Mouse (Mus musculus): ENCODE measurements around the gene Arhgdib.

The Arhgdib gene

GRCm38 (mm10) chr6:136920320-136921257 is 21.1 kb downstream of the Arhgdib start:
- peak; percentile 33 for DNase-seq (ENCODE audit: low read depth, low spot score)

- no peak for DNase-seq (ENCODE audit: low read depth, low spot score)
These were observed 23.8 kb downstream of the Arhgdib start for GRCm38 (mm10) chr6:136917885-136918284.

- DNase-seq (ENCODE audit: low read depth, low spot score) = no peak
These were observed 25.8 kb downstream of the Arhgdib start for GRCm38 (mm10) chr6:136915721-136916395.

DNA sequence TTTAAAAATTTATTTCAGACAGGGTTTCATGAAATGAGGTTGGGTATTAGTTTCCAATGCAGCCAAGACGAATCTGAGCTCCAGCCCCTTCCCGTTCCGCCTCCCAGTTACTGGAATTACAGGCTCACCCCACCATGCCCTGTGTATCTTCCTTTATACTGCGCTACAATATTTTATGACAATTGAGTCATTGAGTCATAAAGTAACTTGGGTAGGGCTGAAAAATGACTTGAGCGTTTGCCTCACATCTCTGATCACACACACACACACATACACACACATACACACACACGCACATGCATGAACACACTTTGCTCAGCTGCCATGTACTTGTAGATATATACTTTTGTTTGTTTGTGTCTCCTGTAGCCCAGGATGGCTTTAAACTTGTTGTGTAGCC is 27.5 kb downstream of the Arhgdib start:
- DNase-seq (ENCODE audit: low read depth, low spot score) = no peak

DNA sequence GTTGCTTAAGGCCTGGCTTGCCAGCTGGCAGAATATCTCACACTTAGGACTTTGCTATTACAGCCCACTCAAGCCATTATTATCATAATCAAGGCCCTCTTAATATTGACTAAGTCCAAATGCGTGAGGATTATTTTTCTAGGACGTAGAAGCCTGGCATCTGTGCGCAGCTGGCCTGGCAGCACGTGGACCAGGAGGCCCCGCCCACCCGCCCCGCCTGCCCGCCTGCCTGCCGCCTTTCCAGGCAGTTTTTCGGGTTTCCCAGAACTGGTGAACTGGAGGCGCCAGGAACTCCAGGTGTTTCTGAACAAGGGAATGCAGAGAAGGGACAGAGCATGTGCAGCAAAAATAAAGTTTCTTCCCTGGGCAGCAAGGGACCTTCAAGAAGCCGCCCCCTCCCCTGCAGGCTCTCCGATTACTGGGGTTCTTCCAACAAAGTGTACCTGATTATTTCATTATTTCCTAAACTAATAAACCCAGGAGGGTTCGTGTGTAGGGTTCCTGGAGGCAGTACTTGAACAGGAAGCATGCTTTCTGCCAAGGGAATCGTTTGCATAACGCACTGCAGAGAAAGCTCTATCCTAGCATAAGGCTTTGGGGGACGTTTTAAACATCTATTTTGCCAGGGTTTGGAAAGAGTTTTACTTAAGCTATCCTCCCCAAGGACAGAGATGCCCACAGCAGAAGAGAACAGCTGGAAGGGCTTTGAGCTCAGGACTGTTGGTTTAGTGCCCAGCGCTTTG is 28.1 kb downstream of the Arhgdib start:
- no peak for DNase-seq (ENCODE audit: low read depth, low spot score)

- no peak for DNase-seq (ENCODE audit: low read depth, low spot score)
These were observed 28.9 kb downstream of the Arhgdib start for GRCm38 (mm10) chr6:136912751-136913265.

DNA sequence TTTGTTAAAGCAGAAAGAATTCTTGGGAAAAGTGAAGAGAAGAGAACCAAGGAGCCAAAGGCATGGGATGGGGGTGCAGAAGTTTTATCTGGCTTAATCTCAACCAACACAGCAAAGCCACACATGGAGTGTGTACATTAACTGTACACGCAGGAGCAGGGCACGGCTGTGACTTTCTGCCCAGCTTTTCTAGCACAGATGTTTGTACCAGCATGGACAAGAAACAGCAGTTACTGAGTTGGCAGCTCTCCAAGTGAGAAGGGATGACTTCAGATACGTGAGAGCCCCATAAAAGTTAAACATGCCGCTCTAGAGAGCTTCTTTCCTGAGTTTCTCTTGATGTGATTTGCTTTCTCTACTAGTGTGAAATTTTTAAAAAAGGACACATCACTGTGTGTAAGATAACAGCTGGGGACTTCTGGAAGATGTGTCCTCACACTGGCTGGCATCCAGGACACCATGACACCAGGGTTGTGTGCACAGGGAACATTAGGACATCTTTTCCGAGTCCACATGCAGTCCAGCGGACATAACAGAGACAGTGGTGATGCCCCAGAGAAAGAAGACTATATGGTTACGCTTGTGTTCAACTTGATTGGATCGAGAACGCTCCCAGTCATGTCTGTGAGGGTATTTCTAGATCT is 31.3 kb downstream of the Arhgdib start:
- DNase-seq (ENCODE audit: low read depth, low spot score) = no peak

DNA sequence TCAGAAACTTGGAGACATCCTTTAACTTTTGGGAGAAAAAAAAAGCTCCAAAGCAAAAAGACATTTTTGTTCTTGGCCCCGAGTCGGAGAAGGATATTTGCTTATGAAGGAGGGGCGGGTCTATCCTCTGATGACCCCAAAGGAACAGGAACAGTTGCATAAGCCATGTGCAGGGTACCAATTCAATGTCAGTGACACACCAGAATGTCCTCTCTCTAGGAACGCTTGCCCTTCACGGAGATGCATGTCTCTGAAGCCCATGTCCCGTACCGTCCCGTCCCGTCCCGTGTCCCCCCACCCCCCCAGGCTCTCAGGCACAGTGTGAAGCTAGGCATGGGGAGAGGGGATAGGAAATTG is 34.8 kb downstream of the Arhgdib start:
- DNase-seq (ENCODE audit: low read depth, low spot score) = no peak

DNA sequence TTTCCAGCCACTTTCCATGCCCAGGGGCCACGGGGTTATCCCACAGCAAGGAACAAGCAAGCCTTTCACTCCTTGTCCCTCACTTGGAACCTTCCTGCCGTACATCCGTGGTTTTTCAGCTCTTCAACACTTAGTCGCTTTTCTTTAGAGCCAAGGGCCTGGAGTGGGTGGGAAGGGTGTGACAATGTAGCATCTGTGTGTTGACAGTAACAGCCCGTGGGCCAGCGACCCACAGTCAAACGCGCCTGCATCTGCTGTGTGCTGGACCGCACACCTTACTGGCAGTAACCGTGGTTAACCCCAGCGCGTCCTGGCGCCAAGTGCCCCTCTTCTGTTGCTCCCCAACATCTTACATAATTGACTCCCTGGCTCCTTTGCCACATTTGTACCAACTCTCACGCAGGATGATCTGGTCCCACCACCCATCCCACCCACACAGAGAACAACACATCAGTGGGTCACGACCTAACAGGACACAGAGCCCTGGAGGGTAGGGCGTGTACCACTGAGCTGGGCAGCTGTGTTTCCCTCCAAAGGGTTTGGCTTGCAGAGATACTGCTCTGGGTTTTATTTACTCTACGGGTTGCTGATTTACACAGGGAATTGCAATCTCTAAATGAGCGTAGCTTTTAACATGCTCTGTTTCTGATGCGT is 35.3 kb downstream of the Arhgdib start:
- DNase-seq (ENCODE audit: low read depth, low spot score) = no peak

DNA sequence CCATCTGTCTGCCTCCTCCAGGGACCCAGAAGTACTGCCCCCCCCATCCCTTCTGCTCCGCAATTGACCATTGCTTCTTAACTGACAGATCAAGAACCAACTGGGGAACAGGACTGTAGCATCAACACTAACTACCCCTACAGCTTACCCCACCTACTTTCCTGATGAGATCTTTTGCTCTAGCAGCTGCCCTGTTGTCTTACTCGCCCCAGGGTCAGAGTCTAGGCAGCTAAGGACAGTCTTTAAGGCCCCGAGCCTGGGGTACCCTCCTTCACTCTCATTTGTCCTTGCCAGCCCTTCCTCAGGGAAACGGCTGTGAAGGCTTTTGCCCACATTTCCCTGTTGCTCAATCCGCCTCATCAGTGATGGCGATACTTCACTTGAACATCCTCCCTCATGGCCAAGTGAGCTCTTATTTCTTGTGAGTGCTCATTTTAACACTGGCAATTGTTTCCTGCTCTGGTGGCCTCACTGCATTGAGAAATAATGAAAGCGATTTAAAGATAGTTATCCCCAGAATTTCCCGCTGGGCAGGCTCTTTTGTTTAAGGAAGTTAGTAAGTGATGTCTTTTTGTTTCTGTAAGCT is 37.7 kb downstream of the Arhgdib start:
- DNase-seq (ENCODE audit: low read depth, low spot score) = no peak

DNA sequence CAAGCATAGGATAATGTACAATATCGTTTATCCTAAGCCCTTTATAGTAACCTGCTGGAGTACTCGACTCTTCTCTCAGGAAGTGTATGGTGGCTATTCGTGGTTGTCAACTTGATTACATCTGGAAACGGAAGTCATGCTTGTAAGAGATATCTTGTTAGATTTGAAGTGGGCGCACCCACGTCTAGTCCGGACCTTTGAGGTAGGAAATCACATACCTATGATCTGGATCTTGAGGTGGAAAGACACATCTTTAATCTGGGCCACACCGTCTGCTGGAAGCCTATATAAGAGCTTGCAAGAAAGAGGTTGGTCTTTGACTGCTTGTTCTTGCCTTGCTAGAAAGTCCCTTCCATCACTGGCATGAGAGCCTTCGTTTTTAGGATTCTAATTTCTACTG is 39.2 kb downstream of the Arhgdib start:
- DNase-seq (ENCODE audit: low read depth, low spot score) = no peak

DNA sequence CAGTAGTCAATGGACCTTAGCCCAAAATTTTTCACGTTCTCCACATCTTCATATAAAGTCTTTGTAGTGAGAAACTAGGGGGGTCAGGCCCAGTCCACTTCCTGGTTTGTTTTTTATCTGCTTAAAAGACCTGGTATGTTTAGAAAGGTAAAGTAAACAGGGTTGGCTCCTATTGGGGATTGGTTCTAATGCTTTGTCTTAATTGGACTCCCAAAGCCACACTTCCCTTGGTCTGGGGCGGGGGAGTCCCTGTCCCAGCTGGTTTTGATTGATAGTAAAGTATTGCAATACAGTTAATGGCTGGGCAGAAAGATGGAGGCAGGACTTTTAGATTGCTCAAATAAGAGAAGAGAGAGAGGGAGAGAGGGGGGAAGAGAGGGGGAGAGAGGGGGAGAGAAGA is 40.7 kb downstream of the Arhgdib start:
- DNase-seq (ENCODE audit: low read depth, low spot score) = no peak

- DNase-seq (ENCODE audit: low read depth, low spot score) = no peak
These were observed 41.2 kb downstream of the Arhgdib start for GRCm38 (mm10) chr6:136900369-136901009.

DNA sequence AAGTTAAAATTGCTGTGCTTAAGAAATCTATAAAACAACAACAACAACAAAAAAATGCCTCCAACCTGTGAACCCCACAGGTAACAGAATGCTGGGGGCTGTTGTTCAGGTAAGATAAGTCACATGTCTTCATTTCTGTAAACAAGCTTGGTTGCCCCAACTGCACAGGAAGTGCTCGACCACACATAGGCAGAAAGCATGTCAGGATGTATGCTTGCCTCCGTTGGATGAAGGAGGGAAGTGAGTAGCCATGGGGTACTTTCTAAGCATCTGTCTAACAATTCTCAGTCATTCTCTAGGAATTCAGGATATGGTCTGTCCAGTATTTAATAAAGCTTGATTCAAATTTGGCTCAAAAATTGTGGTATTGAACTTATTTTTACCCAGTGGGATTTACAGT is 42.7 kb downstream of the Arhgdib start:
- DNase-seq (ENCODE audit: low read depth, low spot score) = no peak

GRCm38 (mm10) chr6:136898222-136898621 is 43.5 kb downstream of the Arhgdib start:
- no peak for DNase-seq (ENCODE audit: low read depth, low spot score)

- no peak for DNase-seq (ENCODE audit: low read depth, low spot score)
These were observed 43.9 kb downstream of the Arhgdib start for GRCm38 (mm10) chr6:136897789-136898188.

- DNase-seq (ENCODE audit: low read depth, low spot score) = no peak
These were observed 47.0 kb downstream of the Arhgdib start for GRCm38 (mm10) chr6:136894532-136895339.

- DNase-seq (ENCODE audit: low read depth, low spot score) = no peak
These were observed 49.7 kb downstream of the Arhgdib start for GRCm38 (mm10) chr6:136892002-136892401.

DNA sequence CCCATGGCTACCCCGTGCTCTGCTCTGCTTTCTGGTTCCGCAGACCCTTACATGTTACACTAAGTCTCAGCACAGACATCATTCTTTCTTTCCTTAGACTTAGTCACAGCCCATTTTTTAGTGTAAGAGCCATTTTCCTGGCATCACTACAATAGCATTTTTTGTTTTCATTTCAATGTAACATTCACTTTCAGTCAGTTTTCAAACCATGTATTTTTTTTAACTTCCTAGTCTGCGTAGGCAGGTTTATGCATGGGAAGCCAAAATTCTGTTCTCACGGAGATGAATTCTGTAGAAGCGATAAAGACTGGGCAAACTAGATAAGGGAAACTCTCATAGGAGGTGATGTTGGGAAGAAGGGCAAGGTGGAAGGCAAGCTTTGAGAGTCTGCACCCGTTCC is 52.1 kb downstream of the Arhgdib start:
- no peak for DNase-seq (ENCODE audit: low read depth, low spot score)

Data from ES-CJ7 (cell line).